Mouse (Mus musculus): ENCODE measurements around the gene Sf3b3. TPM values are rescaled to one million over a fixed set of nuclear protein-coding genes. Genes with fewer than 3 reads are reported as not detected.

The Sf3b3 gene
- total and polyA plus RNA-seq, 3 experiments: 13.6 to 201 (median 176) TPM

- no peak for TF ChIP-seq TAL1 (conservative IDR thresholded peaks at IDR 0.05; ENCODE audit: low read depth, low read length)
- H3K4me1 ChIP-seq (ENCODE audit: insufficient read depth, low read depth, low read length): peaks cover 9% of the 10 kb centered on the region; the same call in 1 of the 2 replicates
- H3K36me3 ChIP-seq (replicated peaks): peaks cover 70% of the 10 kb centered on the region
- DNase-seq (ENCODE audit: low spot score): no peak
- no peak overlapping the region for H3K4me3 ChIP-seq (ENCODE audit: low read depth, low read length)
- H3K9me3 ChIP-seq (replicated peaks): no peaks in the 10 kb centered on the region
- ATAC-seq (ENCODE audit: extremely low read depth, insufficient number of reproducible peaks, low FRiP score, poor library complexity, severe bottlenecking): no peak
- no peaks in the 10 kb centered on the region for H3K27me3 ChIP-seq (ENCODE audit: insufficient read depth, low read length)
Observed at GRCm38 (mm10) chr8:110851186-110851585, 4.6 kb upstream of the Sf3b3 start.

GRCm38 (mm10) chr8:110847645-110848495 is 1.3 kb upstream of the Sf3b3 start:
- no peak for ATAC-seq (ENCODE audit: extremely low read depth, insufficient number of reproducible peaks, low FRiP score, poor library complexity, severe bottlenecking)
- Histone ChIP-seq H3K4me3 (ENCODE audit: low read depth, low read length) (peak overlapping the region; percentile 94), H3K27me3 (ENCODE audit: insufficient read depth, low read length) (no peaks in the 10 kb centered on the region), H3K36me3 (replicated peaks) (peaks cover 62% of the 10 kb centered on the region), H3K9me3 (replicated peaks) (no peaks in the 10 kb centered on the region), H3K4me1 (ENCODE audit: insufficient read depth, low read depth, low read length) (peaks cover 27% of the 10 kb centered on the region)
- TF ChIP-seq GATA1 (IDR thresholded peaks at IDR 0.05; ENCODE audit: borderline replicate concordance, low read length) (no peak), POLR2AphosphoS5 (IDR thresholded peaks at IDR 0.05; ENCODE audit: insufficient replicate concordance, low read depth, low read length) (no peak)
- no peak for DNase-seq (ENCODE audit: low spot score)

GRCm38 (mm10) chr8:110847171-110847549 is 573 bp upstream of the Sf3b3 start:
- H3K36me3 ChIP-seq (replicated peaks): peaks cover 62% of the 10 kb centered on the region
- H3K4me1 ChIP-seq (ENCODE audit: insufficient read depth, low read depth, low read length): peaks cover 33% of the 10 kb centered on the region
- no peaks in the 10 kb centered on the region for H3K27me3 ChIP-seq (ENCODE audit: insufficient read depth, low read length)
- ATAC-seq (ENCODE audit: extremely low read depth, insufficient number of reproducible peaks, low FRiP score, poor library complexity, severe bottlenecking) (no peak), DNase-seq (ENCODE audit: low spot score) (no peak)
- TF ChIP-seq TAL1 (conservative IDR thresholded peaks at IDR 0.05; ENCODE audit: low read depth, low read length) (no peak), POLR2AphosphoS5 (IDR thresholded peaks at IDR 0.05; ENCODE audit: insufficient replicate concordance, low read depth, low read length) (no peak), GATA2 (IDR thresholded peaks at IDR 0.05; ENCODE audit: borderline replicate concordance, low read depth, low read length) (no peak), GATA1 (IDR thresholded peaks at IDR 0.05; ENCODE audit: borderline replicate concordance, low read length) (no peak), CTCF (IDR thresholded peaks at IDR 0.05; ENCODE audit: low read depth, low read length) (no peak)
- no peaks in the 10 kb centered on the region for H3K9me3 ChIP-seq (replicated peaks)
- peak overlapping the region; percentile 94 for H3K4me3 ChIP-seq (ENCODE audit: low read depth, low read length)

GRCm38 (mm10) chr8:110845821-110846404 is 674 bp downstream of the Sf3b3 start:
- peak; percentile 11 for DNase-seq (ENCODE audit: low spot score)
- peak overlapping the region; percentile 94 for H3K4me3 ChIP-seq (ENCODE audit: low read depth, low read length)
- H3K4me1 ChIP-seq (ENCODE audit: insufficient read depth, low read depth, low read length): peaks cover 42% of the 10 kb centered on the region

GRCm38 (mm10) chr8:110844941-110845340 is 1.6 kb downstream of the Sf3b3 start:
- DNase-seq (ENCODE audit: low spot score) (no peak), ATAC-seq (ENCODE audit: extremely low read depth, insufficient number of reproducible peaks, low FRiP score, poor library complexity, severe bottlenecking) (no peak)
- Histone ChIP-seq H3K4me3 (ENCODE audit: low read depth, low read length) (peak overlapping the region; percentile 94), H3K9me3 (replicated peaks) (no peaks in the 10 kb centered on the region), H3K36me3 (replicated peaks) (peaks cover 61% of the 10 kb centered on the region), H3K4me1 (ENCODE audit: insufficient read depth, low read depth, low read length) (peaks cover 46% of the 10 kb centered on the region), H3K27me3 (ENCODE audit: insufficient read depth, low read length) (no peaks in the 10 kb centered on the region)
- TF ChIP-seq GATA2 (IDR thresholded peaks at IDR 0.05; ENCODE audit: borderline replicate concordance, low read depth, low read length) (no peak), TAL1 (conservative IDR thresholded peaks at IDR 0.05; ENCODE audit: low read depth, low read length) (no peak), POLR2AphosphoS5 (IDR thresholded peaks at IDR 0.05; ENCODE audit: insufficient replicate concordance, low read depth, low read length) (no peak), GATA1 (IDR thresholded peaks at IDR 0.05; ENCODE audit: borderline replicate concordance, low read length) (no peak), CTCF (IDR thresholded peaks at IDR 0.05; ENCODE audit: low read depth, low read length) (no peak)

More at GRCm38 (mm10) chr8:110845821-110846404, 674 bp downstream of the Sf3b3 start:
- Histone ChIP-seq H3K27me3 (ENCODE audit: insufficient read depth, low read length) (no peaks in the 10 kb centered on the region), H3K36me3 (replicated peaks) (peaks cover 61% of the 10 kb centered on the region), H3K9me3 (replicated peaks) (no peaks in the 10 kb centered on the region)
- TF ChIP-seq TAL1 (conservative IDR thresholded peaks at IDR 0.05; ENCODE audit: low read depth, low read length) (no peak), GATA1 (IDR thresholded peaks at IDR 0.05; ENCODE audit: borderline replicate concordance, low read length) (no peak), POLR2AphosphoS5 (IDR thresholded peaks at IDR 0.05; ENCODE audit: insufficient replicate concordance, low read depth, low read length) (no peak), GATA2 (IDR thresholded peaks at IDR 0.05; ENCODE audit: borderline replicate concordance, low read depth, low read length) (no peak), CTCF (IDR thresholded peaks at IDR 0.05; ENCODE audit: low read depth, low read length) (no peak)
- 0 out of 2 replicates have a peak, but pooled peaks have one; percentile 7 for ATAC-seq (ENCODE audit: extremely low read depth, insufficient number of reproducible peaks, low FRiP score, poor library complexity, severe bottlenecking)

DNA sequence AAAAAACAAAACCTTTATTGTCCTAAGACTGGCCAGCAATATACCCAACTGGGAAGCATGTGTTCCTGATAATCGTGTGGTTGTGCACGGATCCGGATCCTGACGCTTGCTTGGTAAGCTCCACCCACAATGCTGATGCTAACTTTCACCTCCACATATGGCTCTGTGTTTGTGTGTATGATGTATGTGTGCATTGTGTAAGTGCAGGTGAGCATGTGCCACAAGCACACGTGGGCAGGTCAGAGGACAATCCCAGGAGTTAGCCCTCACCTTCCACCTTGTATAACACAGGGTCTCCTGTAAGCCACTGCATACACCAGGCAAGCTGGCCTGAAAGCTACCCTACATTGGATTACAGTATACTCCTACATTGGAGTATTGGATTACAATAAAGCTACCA is 3.4 kb downstream of the Sf3b3 start:
- ATAC-seq (ENCODE audit: extremely low read depth, insufficient number of reproducible peaks, low FRiP score, poor library complexity, severe bottlenecking) (no peak), DNase-seq (ENCODE audit: low spot score) (no peak)
- H3K9me3 ChIP-seq (replicated peaks): no peaks in the 10 kb centered on the region
- no peak for TF ChIP-seq GATA1 (IDR thresholded peaks at IDR 0.05; ENCODE audit: borderline replicate concordance, low read length)
- no peak for TF ChIP-seq POLR2AphosphoS5 (IDR thresholded peaks at IDR 0.05; ENCODE audit: insufficient replicate concordance, low read depth, low read length)
- no peak for TF ChIP-seq GATA2 (IDR thresholded peaks at IDR 0.05; ENCODE audit: borderline replicate concordance, low read depth, low read length)
- no peak for TF ChIP-seq TAL1 (conservative IDR thresholded peaks at IDR 0.05; ENCODE audit: low read depth, low read length)
- H3K4me3 ChIP-seq (ENCODE audit: low read depth, low read length): peak overlapping the region; percentile 14; the same call in 1 of the 2 replicates
- H3K4me1 ChIP-seq (ENCODE audit: insufficient read depth, low read depth, low read length): peaks cover 52% of the 10 kb centered on the region
- no peaks in the 10 kb centered on the region for H3K27me3 ChIP-seq (ENCODE audit: insufficient read depth, low read length)
- H3K36me3 ChIP-seq (replicated peaks): peaks cover 68% of the 10 kb centered on the region

Data from G1E (cell line).